Mouse (Mus musculus) MN1 (cell line): ENCODE data around the gene Atp8a2.
"Not testable (repeated sequence)": the region's sequence is repeated elsewhere in the genome, so short reads cannot be mapped to it uniquely, and the experiment has no call there.

Experiments used
- DNase-seq: peaks from one replicate; pipeline ENCODE4 v3.0.0-alpha.2; 2016; ENCODE audit warnings: low spot score

The Atp8a2 gene

DNA sequence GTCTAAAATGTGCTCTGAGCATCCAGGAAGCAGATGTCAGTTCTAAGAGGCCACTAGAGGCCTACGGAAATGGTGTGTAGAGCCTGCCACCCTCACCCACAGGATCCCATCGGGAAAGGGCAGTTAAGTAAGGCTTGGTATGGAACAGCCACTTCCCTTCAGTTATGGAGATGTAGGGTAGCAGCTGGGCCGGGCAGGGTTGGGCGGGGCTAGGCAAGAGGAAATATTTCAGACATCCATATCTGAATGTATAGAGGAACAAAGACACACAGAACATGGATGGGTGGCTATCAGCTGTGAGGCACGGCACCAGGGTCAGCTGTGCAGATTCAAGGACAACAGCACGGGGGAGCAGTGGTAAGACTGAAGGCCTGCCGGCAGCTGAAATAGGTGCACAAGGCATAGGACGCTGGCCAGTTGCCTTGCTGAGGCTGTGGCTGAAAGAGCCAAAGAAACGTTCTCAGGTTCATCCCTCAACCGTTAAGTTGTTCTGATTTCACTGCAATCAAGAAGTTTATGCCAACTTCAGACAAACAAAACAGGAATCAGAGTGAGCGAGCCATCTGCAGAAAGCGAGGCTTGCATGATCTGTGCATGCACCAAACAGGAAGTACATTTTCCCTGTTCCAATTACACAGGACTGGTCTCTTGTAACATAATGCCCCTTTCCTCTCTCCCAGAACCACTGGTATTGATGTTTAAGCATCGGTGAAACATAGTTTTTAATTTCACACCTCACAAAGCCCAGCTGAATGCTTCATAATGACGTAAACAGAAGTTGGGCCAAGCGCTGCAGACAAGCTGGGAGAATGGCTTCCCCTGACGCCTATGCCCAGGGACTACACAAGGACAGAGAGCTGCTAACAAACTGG, 549.9 kb downstream of the Atp8a2 start:
- DNase-seq, result no peak

DNA sequence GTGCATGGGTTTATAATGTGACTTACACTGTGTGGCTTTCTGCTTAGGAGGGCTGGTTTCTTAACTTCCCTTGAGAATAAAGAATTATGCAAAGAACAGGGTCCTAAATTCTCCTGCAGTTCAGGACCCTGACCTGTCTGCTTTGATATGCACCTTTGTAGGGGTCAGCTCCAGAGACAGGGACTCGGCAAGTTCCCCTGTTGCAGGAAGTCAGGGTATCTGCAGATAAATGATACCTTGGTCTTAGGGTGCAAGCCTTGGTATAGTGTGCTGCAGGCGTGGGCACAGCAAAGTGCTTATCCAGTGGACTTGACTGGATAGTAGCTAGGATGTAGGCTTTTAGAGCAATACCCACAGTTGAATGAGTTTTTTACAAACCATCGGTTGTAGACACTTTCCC, 552.1 kb downstream of the Atp8a2 start:
- DNase-seq, result no peak

DNA sequence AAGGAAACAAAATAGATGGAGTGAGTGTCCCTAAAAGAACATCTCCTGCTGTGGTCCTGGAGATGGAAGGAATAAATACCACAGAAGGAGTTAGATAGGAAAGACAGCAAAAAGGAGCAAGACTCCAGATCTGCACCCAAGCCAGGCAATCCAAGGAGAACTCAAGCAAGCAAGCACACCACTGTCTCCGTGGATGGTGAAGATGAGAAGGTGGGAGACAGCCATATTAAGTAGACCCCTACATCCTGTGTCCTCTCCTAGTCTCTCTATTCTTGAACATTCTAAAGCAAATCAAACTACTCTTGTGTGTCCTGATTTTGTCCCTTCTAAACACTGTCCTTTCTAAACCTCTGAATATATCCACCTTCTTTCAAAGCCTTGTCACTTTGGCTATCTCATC, 552.8 kb downstream of the Atp8a2 start:
- no peak for DNase-seq

DNA sequence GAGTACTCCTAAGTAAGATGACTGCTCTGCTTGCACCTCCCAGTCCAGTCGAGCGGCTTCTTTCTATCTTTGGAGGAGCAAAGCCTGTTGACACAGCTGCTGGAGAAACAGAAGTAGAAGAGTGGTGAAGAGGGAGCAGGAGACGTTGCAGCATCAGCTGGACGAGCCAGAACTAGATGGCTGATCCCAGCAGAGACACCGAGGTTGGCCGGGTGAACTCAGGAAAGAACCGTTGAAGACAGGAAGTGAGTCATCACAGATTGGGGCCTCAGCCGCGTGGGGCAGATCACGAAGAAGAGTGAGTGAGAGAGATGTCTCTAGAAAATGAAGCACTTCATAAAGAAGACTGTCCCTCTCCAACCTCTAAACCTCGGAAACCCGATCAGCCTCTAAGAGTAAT, 553.4 kb downstream of the Atp8a2 start:
- DNase-seq, result no peak

DNA sequence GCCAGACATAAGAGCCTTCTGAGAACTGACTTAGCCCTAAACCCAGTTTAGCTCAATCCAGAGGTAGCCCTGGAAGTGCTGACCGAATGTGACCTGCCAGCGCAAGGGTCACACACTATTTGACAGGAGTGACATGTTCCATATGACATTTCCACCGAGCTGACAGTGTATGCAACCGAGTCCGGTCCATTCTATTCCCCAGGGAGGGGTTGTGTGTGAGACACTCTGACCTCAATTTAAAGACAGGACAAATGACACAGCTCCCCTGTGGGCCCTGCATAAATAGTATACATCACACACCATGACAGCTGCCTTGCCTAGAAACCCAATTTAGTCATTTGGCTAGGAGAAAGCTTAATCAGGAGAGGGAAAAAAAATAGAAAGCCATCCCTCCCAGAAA, 555.1 kb downstream of the Atp8a2 start:
- no peak for DNase-seq

DNA sequence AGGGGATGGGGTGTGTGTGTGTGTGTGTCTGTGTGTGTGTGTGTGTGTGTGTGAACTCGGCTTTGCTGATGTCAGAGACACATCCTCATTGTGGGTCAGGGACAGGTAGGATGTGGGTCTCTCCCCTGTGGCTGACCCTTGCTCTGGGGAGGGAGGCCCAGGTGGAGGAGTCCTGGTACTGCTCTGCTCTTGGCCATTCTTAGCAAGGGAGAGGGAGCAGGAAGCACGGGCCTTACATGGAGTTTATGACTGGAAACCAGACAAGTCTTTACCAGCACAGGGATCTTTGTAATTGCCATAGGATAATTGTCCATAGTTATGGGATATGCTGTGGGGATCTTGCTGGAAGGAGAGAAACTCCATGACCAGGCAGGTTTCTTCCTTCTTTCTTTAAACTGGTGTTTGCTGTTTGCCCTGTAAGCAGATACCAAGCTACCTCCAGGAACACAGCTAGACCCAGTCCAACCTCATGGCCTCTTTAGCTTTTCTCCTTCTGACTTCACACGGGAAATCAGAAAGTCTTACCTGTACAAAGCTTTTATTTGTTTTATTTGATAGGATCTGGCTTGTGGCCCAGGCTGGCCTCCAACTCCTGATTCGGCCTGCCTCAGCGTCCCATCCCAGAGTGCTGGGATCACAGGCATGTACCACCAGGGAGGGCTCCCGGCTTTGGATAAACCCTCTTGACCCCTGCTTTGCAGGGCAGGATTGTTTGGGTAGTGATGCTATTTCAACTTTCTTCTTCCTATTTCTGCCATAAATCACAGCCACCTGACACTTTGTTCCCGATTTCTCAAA, 557.9 kb downstream of the Atp8a2 start:
- no peak for DNase-seq

DNA sequence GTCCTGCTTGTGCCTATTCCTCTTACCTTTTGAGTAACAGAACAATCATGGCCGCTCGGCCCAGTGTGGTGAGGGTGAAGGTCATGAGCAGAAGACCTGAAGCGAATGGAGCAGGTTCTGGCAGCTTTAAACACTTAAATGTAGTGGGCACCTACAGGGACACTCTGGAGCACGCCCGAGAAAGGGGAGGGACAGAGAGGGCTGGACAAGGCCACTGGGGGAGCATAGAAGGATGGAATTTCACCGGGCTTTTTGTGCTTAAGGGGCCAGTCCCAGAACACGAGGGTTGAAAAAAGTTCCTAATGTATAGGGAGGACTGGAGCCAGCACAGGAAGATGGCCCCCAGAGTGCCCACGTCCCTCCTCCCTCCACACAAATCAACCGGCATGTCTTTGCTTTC, 563.0 kb downstream of the Atp8a2 start:
- DNase-seq, result no peak

DNA sequence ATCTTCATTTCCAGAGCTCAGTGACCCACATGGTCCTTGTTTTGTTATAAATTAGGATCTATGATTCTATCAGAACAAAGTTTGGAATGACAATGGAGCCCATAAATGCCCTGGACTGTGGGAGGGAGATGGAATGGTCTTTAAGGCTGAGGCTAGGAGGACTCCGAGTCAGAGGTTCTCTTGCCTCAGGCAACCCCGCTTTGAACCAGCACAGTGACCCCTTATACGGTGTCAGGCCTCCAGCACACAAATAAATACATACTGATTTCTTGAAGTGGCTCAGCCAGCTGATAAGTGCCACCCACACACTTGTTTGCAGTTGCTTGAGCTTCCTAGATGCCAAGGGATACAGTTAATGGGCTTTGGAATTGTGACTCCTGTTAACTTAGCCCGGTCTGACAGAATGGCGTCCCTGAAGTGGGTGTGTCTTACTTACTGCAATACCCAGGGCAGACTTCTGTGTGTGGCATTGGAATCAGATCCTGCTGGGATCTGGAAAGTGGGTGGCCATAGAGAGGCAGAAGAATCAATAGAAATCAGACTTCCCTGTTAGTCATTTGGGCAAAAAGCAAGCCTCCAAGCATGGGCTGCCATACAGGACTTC, 563.6 kb downstream of the Atp8a2 start:
- DNase-seq, result no peak

DNA sequence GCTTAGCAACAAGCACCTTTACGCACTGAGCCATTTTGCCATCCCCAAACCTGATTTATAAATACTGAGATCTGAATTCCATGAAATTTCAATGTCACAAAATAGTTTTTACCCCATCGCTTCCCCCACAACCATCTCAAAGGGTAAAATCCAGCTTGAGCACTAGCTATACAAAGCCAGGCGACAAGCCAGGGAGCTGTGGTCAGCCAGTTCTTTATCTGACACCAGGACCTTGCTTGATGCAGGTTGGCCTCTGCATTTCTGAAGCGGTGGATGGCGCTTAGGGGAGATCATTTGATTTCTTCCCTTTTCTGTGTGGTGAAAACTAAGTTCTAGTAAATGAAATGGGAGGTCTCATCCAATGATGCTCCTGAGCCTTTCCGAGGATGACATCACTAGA, 564.9 kb downstream of the Atp8a2 start:
- DNase-seq, result no peak

DNA sequence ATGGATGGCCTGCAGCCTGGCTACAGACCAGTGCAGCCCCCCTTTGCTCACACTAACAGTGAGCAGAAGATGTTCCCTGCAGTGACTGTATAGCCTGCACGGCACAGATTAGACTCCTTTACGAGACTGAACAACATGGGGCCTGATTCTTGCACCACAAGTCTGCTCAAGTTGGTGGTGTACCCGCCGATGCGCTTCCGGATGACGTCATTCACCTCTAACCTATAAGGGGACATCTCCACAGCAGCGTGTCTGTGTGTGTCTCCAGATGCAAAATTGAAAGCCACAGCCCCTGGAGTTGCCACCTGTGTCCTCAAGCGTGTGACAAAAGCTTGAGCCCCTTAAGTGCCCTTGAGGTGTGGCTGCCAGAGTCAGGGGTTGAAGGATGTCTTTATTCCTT, 566.9 kb downstream of the Atp8a2 start:
- DNase-seq, result no peak

DNA sequence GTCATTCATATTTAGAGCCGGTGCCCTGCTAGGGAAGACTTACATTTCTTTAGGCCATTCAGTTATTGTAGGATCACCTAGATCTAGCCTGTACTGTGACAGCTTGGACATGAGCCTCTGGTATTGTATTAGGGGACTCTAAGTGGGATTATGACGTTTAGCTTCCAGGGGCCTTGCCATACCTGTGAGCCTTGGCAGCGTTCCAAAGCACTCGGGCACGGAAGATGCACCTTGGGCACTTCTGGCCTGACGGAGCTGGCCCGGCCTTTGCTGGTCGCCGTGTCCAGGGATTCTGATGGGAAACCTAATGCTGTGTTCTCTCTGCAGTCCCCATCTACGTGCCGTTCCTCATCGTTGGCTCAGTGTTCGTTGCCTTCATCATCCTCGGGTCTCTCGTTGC, 567.7 kb downstream of the Atp8a2 start:
- no peak for DNase-seq

DNA sequence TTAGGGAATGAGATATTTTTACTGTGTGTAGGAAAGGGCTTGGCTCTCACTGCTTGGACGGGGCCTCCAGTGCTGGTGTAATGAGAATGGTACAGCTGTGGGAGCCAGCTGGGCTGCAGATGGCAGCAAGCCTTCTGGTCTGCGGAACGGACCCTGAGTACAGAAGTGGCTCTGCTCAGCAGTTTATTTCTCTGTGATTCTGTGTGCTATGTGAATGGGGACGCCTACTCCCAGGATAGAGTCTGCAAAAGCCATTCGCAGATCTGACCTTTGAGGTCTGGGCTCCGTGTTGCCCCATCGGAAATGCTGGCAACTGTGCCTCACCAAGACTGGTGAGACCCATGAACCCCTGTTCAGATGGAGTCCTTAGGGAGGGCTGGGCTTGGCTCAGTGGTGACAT, 569.2 kb downstream of the Atp8a2 start:
- no peak for DNase-seq

DNA sequence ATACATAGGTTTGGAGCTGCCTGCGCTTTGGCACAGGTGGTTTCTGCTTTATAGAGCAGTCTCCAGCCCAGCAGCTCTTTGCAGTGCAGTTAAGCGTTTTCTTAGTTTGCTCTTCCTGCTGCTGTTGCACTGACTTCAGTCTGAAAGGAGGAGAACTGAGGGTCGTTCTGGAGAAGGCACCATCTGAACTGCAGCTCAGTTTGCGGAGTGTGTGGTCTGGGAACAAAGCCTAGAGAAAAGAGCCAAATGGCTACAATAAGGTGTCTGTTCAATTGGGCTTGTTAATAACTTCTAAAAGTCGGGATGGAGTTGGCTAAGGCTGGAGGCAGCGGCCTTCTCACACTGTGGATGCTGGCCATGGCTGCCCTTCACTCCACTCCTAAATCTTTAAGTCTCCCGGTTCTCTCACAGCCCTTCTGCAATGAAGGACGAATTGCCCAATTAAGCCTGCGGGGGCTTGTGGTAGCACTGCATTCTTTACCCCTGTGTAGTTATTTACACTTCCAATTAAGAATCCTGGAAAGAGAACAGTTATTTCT, 569.8 kb downstream of the Atp8a2 start:
- no peak for DNase-seq

DNA sequence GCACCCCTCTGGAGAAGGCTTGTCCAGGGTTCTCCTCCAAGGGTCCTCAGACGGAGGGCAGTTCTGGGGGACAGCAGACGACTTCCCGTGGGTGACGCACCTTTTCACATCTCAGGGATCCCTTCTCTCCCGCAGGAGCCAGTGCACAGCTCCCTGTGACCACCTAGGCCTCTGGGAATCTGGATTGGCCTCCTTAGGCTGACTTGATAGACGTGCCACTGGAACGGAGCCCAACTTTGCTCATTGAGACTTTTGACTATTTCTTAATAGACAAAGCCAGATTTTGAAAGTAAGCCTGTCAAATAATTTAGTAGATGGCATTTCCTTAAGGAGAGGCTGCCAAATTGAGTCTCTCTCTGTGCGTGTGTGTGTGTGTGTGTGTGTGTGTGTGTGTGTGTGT, 570.3 kb downstream of the Atp8a2 start:
- no peak for DNase-seq

DNA sequence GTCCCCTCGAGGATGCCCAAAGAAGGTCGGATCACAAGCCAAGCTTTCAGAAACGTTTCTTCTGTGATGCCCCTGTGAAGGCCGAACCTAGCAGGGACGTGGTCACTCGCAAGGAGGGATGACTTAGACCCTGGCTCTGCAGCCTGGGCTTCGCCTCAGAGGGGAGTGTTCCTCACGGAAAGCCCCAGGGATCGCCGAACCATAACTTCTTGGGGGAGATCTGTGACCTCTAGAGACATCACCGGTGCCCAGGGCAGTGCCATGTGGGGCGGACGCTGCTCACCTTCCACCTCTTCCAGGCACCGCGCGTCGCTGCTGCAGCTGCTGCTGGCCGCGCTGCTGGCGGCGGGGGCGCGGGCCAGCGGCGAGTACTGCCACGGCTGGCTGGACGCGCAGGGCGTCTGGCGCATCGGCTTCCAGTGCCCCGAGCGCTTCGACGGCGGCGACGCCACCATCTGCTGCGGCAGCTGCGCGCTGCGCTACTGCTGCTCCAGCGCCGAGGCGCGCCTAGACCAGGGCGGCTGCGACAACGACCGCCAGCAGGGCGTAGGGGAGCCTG, 571.1 kb downstream of the Atp8a2 start:
- no peak for DNase-seq

DNA sequence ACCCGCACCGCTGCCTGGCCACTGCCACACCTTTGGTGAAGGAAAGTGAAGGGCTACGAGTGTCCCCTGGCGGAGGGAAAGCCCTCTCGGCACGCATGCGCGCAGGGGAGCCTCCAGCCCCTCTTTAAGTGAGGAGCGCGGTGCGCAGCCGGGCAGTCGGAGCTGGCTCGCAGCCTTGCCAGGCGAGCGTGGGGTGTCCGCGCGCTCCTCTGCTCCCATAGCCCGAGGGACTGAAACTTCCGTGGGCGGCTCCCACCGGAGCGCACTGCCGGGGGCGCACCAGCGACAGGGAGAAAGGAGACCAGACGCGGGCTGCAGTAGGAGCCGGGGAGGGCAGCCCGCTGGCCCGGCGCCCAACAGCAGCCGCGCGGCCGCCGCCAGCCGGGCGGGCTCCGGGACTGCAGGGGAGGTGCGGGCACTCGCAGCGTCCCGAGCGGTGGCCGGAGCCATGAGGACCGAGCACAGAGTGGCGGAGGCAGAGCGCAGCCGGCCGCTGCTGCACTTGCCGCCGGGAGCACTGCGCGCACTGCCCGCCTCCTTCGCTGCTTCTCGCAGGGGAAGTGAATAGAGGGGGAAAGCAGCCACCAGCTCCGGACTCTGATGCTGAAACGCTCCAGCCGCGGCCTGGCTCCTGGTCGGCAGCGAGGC, 571.7 kb downstream of the Atp8a2 start, which contains the start of gene Shisa2:
Gene Shisa2 (plus strand): TSS at position 151 of the 648 bp plus-strand sequence.
- DNase-seq, result no peak

DNA sequence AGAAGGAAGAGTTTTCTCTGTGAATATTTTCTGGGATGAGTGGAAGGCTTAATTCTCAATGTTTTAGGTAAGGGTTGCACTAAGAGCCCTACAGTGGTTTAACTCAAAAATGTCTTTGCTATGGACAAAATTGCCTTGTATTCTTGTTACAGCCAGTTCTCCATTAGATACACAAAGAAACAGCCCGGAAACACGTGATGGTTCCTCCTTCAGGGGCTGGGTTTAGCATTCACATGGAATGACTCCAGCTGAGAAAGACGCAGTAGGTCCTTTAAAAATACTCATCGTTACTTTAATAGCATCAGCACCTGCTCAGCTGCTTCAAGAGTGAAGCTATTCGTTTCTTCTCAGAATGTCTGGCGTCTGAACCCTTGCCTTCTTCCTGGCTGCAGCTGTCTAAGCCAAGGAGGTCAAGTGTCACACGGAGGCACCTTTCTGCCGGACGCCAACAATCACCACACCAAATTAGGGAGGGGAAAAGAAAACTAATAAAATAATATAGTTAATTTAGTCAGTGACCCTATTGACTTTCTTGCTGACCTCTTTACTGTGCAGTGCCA, 572.6 kb downstream of the Atp8a2 start:
- no peak for DNase-seq

DNA sequence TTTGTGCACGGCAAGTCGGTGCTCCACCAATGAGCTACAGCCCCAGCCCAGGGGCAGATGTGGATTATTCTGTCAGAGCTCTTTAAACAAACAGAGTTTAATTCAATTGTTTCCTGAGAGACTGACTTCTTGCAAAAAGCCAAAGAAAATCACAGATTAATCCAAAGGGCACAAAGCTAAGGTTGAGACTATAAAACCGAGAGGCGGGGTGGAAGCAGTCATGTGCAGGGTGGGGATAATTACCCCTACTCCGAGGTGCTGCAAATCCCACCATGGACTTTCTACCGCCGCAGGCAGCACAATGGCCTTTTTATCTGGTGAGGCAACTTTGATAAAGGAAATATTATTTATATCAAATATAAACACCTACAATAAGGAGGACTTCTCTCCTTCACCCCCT, 580.2 kb downstream of the Atp8a2 start:
- no peak for DNase-seq

DNA sequence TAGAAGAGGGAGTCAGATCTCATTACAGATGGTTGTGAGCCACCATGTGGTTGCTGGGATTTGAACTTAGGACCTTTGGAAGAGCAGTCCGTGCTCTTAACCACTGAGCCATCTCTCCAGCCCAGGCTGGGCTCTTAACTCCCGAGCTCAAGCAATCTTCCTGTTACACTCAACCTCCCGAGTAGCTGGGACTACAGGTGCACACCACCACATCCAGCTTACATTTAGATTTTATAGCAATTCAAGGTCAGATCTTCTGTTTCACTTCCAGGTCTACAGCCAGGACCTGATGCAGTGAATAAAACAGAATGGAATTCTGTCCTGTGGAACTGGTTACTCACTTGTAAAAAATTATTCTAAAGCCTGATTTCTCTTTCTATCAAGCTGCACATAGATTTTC, 582.8 kb downstream of the Atp8a2 start:
- not testable (repeated sequence) for DNase-seq

DNA sequence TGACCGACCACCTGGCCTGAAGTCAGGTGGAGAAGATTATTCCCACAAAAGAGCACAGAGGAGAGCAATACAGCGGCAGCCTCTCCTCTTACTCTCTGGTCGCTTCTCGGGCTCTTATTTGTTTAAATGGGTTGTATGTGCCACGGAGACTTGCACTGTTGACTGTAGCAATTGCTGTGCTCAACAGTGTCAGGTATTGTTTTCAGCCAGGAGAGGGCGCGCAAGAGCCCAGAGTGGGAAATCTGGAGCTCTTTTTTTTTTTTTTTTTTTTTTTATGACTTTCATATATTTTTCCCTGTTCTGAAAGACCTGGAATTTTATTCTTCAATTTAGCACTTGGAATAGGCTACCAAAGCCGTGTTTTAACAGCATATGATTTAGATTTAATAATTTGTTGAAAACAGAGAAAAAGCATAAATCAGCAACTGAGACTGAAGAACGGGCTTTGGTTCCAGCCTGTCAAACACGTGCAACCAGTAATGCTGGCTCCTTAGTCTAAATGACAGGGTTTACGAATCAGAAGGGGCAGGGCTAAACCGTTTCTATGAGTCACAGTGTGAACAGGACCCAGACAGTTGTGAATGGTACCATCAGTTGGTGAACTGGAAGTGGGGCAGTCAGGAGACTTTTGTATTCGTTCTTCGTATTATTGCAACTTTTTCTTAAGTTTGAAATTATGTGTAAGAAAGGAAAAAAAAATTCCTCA, 583.9 kb downstream of the Atp8a2 start:
- DNase-seq, result peak; percentile 11

DNA sequence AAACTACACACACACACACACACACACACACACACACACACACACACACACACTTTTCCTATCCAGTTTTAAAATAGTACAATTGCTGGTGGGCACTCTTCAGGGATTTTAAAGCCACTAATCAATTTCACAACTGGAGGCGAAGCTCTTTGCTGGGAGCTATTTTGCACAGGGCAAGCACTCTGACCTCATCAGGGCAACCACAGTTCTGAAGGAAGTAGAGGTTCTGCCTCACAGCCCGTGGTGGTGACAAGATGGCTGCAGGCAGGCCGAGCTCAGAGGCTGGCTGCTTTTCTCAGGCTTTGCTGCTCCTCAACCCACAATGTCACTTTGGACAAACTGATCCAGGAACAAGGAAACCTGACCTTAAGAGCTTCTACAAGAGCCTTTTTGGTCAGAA, 590.0 kb downstream of the Atp8a2 start:
- no peak for DNase-seq
